Mouse (Mus musculus) cerebellum, adult 11-12 months (tissue): ENCODE results near the gene Rock2.
A peak's percentile ranks its signal among the peaks of the same experiment; 100 is the strongest.

Experiments used
- DNase-seq: peaks from one replicate; pipeline ENCODE4 v3.0.0; 2022

Gene Rock2

GRCm38 (mm10) chr12:16894396-16895220 is at the start of gene Rock2:
TSS of gene Rock2 (plus strand) at chr12:16894895.
- peak; percentile 86 for DNase-seq

GRCm38 (mm10) chr12:16847204-16847792 is 47.4 kb upstream of the Rock2 start:
- no peak for DNase-seq

- DNase-seq: no peak
These were observed 46.2 kb upstream of the Rock2 start for GRCm38 (mm10) chr12:16848501-16848900.

- no peak for DNase-seq
These were observed 44.9 kb upstream of the Rock2 start for GRCm38 (mm10) chr12:16849821-16850220.

GRCm38 (mm10) chr12:16850431-16851375 is 44.0 kb upstream of the Rock2 start:
- DNase-seq: peak; percentile 87

- DNase-seq: no peak
These were observed 41.1 kb upstream of the Rock2 start for GRCm38 (mm10) chr12:16853431-16854165.

- DNase-seq: peak; percentile 84
These were observed 38.9 kb upstream of the Rock2 start for GRCm38 (mm10) chr12:16855632-16856305.

GRCm38 (mm10) chr12:16856306-16856679 is 38.4 kb upstream of the Rock2 start:
- no peak for DNase-seq

- DNase-seq: no peak
These were observed 36.6 kb upstream of the Rock2 start for GRCm38 (mm10) chr12:16858081-16858480.

GRCm38 (mm10) chr12:16859781-16860180 is 34.9 kb upstream of the Rock2 start:
- DNase-seq: no peak

GRCm38 (mm10) chr12:16860533-16860932 is 34.2 kb upstream of the Rock2 start:
- DNase-seq: no peak

GRCm38 (mm10) chr12:16860961-16861360 is 33.7 kb upstream of the Rock2 start:
- DNase-seq: no peak

- DNase-seq: no peak
These were observed 30.2 kb upstream of the Rock2 start for GRCm38 (mm10) chr12:16864477-16864876.

GRCm38 (mm10) chr12:16865871-16866270 is 28.8 kb upstream of the Rock2 start:
- DNase-seq: no peak

- no peak for DNase-seq
These were observed 28.2 kb upstream of the Rock2 start for GRCm38 (mm10) chr12:16866460-16866859.

GRCm38 (mm10) chr12:16867306-16867705 is 27.4 kb upstream of the Rock2 start:
- no peak for DNase-seq

GRCm38 (mm10) chr12:16868618-16869017 is 26.1 kb upstream of the Rock2 start:
- DNase-seq: no peak

- DNase-seq: no peak
These were observed 25.5 kb upstream of the Rock2 start for GRCm38 (mm10) chr12:16869091-16869778.

GRCm38 (mm10) chr12:16869870-16870404 is 24.8 kb upstream of the Rock2 start:
- DNase-seq: no peak

GRCm38 (mm10) chr12:16870405-16871068 is 24.2 kb upstream of the Rock2 start:
- DNase-seq: peak; percentile 76
